Mouse (Mus musculus) frontal cortex, postnatal 10 days (tissue): Measurements from ENCODE around the gene Tbc1d9b.
A peak's percentile ranks its signal among the peaks of the same experiment; 100 is the strongest.

Experiments used
- DNase-seq, 2 experiments: peaks; one replicate each; pipeline ENCODE4 v3.0.0; 2022; ENCODE audit warnings: low spot score in 2 of 2, mixed read lengths in 1 of 2

Gene Tbc1d9b

GRCm38 (mm10) chr11:50210505-50211151, 79.4 kb downstream of the Tbc1d9b start, which contains the start of the genes Sqstm1 and Mgat4b:
Sqstm1 (minus strand) TSS chr11:50210827.
Mgat4b (plus strand) TSS chr11:50210890.
- DNase-seq: peak; percentile 66 to 77

GRCm38 (mm10) chr11:50211322-50212059, 80.3 kb downstream of the Tbc1d9b start:
- DNase-seq: no peak

- no peak for DNase-seq
These were observed 81.0 kb downstream of the Tbc1d9b start for GRCm38 (mm10) chr11:50212060-50212739.

- no peak for DNase-seq
These were observed 81.9 kb downstream of the Tbc1d9b start for GRCm38 (mm10) chr11:50212848-50213758.

GRCm38 (mm10) chr11:50214631-50215030, 83.4 kb downstream of the Tbc1d9b start:
- no peak for DNase-seq

GRCm38 (mm10) chr11:50215633-50216032, 84.4 kb downstream of the Tbc1d9b start:
- no peak for DNase-seq

- DNase-seq: no peak
These were observed 85.6 kb downstream of the Tbc1d9b start for GRCm38 (mm10) chr11:50216724-50217366.

- no peak for DNase-seq
These were observed 86.6 kb downstream of the Tbc1d9b start for GRCm38 (mm10) chr11:50217811-50218210.

- no peak for DNase-seq
These were observed 88.6 kb downstream of the Tbc1d9b start for GRCm38 (mm10) chr11:50219833-50220232.
